Mouse (Mus musculus) heart, adult 2 months (tissue): ENCODE results near the gene Rps27rt. TPM values are rescaled to one million over a fixed set of nuclear protein-coding genes. Genes with fewer than 3 reads are reported as not detected.

ENCODE experiments used
- DNase-seq, 2 experiments: peaks; one replicate each; pipeline ENCODE4 v3.0.0; 2021
- H3K27ac ChIP-seq: fragments of 200-600 bp; 2 replicates; pipeline ENCODE4 v1.8.1; 2022
- H3K27me3 ChIP-seq: fragments of 200-500 bp; 2 replicates; pipeline ENCODE4 v1.6.1; 2012; ENCODE audit warnings: mild to moderate bottlenecking, low read length, inconsistent platforms, mixed read lengths; ENCODE audit not compliant: control insufficient read depth, insufficient read depth
- H3K36me3 ChIP-seq: fragments of 200-500 bp; 2 replicates; pipeline ENCODE4 v1.6.1; 2012; ENCODE audit warnings: low read length, inconsistent platforms; ENCODE audit not compliant: control insufficient read depth, insufficient read depth
- H3K4me1 ChIP-seq: fragments of 200-500 bp; 2 replicates; pipeline ENCODE4 v1.6.1; 2011; ENCODE audit warnings: low read length; ENCODE audit not compliant: control insufficient read depth, insufficient read depth
- H3K4me3 ChIP-seq: fragments of 200-600 bp; 2 replicates; pipeline ENCODE4 v1.8.1; 2022
- H3K79me2 ChIP-seq: fragments of 200-500 bp; replicated peaks from 2 replicates; pipeline ENCODE4 v1.6.1; 2012; ENCODE audit warnings: mild to moderate bottlenecking, inconsistent platforms, low read length, moderate library complexity, mixed read lengths; ENCODE audit not compliant: control insufficient read depth, insufficient read depth
- H3K9ac ChIP-seq: fragments of 200-500 bp; 2 replicates; pipeline ENCODE4 v1.6.1; 2012; ENCODE audit warnings: low read depth, mild to moderate bottlenecking, control low read depth, inconsistent platforms, low read length, mixed read lengths
- CTCF ChIP-seq: fragments of 200-600 bp; IDR thresholded peaks from 2 replicates; pipeline ENCODE4 v1.8.1; 2022; ENCODE audit warnings: antibody characterized with exemption, mild to moderate bottlenecking, moderate library complexity
- EP300 ChIP-seq: fragments of 200-500 bp; IDR thresholded peaks from 2 replicates; pipeline ENCODE4 v1.6.1; 2011; ENCODE audit warnings: low read depth, low read length, control low read depth; ENCODE audit not compliant: insufficient read depth
- POLR2A ChIP-seq: fragments of 200-500 bp; IDR thresholded peaks from 2 replicates; pipeline ENCODE4 v1.6.1; 2011; ENCODE audit warnings: mild to moderate bottlenecking, low read depth, low read length, control low read depth; ENCODE audit not compliant: insufficient read depth
- WGBS: fragments of 180-500 bp; shearing (Covaris S2); methylation state at CpG from one replicate; pipeline ENCODE4 v1.1.7; 2018; 5-methylcytosine and 5-hydroxymethylcytosine counted together
- intact Hi-C: fragments of 180-260 bp; cut with DNase I; formaldehyde crosslinking; loops from one replicate; pipeline ENCODE4 v1.15.1; 2025
- polyA plus RNA-seq: library from polyadenylated mRNA; depleted of rRNA; stranded (reverse); fragments of >200 nt; gene quantifications from 2 replicates; pipeline ENCODE4 v1.2.3, GENCODE M21; 2012; rRNA removed
- total RNA-seq, 2 experiments: library from RNA; stranded (reverse); gene quantifications; 2 replicates each; pipeline ENCODE4 v1.2.3; 2021

Gene Rps27rt
- total and polyA plus RNA-seq, 3 experiments = 14.3 to 32.5 (median 23.0) TPM

DNA sequence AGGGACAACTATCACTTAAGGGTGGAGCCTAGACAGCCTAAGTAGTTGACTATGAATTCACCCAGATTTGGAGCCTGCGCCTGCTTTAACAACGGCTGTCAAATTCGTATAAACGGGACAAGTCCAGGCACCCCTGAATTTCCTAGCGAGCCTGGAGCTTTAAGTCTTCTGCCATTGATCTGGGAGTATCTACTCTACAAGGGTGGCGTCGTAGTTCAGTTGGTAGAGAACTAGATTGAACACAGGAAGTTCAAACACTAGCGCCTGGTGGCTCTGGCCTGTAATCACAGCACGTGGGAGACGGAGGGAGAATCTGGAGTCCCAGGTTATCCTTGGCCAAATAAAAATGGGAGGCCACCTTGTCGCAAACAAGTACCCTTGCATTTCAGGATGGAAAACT lies 48.3 kb downstream of the Rps27rt start:
- no peaks in the 10 kb centered on the region for H3K27me3 ChIP-seq
- H3K36me3 ChIP-seq = no peaks in the 10 kb centered on the region
- WGBS = 52% methylated on average over 11 of the region's 11 CpGs
- no peak overlapping the region for H3K9ac ChIP-seq
- TF ChIP-seq POLR2A = no peak
- TF ChIP-seq CTCF = 0 out of 2 replicates have a peak, but pooled peaks have one; percentile 7
- no peaks in the 10 kb centered on the region for H3K79me2 ChIP-seq
- H3K27ac ChIP-seq = peak overlapping the region; percentile 80
- intact Hi-C loops = loop anchor here (10.0 kb wide), 1 partner anchor 381 kb away; the partner anchor contains the start of gene Stt3b
- peak overlapping the region; percentile 83 for H3K4me3 ChIP-seq
- no peak for DNase-seq
- H3K4me1 ChIP-seq = peaks cover 8% of the 10 kb centered on the region

DNA sequence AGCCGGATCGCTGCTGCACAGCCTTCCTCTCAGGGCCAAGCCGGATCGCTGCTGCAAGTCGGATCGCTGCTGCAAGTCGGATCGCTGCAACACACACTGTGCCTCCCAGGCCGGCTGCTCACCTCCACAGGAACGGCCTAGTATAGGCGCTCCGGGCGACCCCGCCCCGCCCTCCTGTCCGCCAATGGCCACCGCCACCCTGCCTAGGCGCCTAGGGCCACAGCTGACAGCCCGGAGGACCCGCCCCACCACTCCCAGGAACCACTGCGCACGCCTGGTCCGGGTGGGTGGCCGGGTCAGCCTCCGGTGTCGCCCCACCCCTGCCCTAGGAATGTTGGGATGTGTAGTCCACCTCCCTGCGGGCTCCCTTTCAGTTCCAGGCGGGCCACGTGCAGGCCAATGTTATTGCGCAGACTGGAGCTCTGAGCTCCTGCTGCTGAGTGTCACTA lies 48.8 kb downstream of the Rps27rt start, which contains the start of gene Gpd1l:
Gene Gpd1l (minus strand): TSS at position 265 of the 449 bp plus-strand sequence.
- intact Hi-C loops = loop anchor here (1.0 to 10.0 kb wide), 2 partner anchors 45 to 381 kb away; partner anchors contain the start of genes Osbpl10 and Stt3b
- peak within 1 kb of the TSS; percentile 89 for H3K27ac ChIP-seq
- no peaks in the 10 kb centered on the region for H3K36me3 ChIP-seq
- under 1% methylated on average over 30 of the region's 30 CpGs for WGBS
- H3K4me3 ChIP-seq = peak within 1 kb of the TSS; percentile 83
- peaks cover 8% of the 10 kb centered on the region for H3K4me1 ChIP-seq
- H3K27me3 ChIP-seq = no peaks in the 10 kb centered on the region
- TF ChIP-seq POLR2A (peak; percentile 93), CTCF (no peak), EP300 (peak; percentile 56; the same call in 1 of the 2 replicates)
- DNase-seq = peak; percentile 97 to 99
- H3K9ac ChIP-seq = peak within 1 kb of the TSS; percentile 87
- no peaks in the 10 kb centered on the region for H3K79me2 ChIP-seq

- intact Hi-C loops = loop anchor here (1.0 to 10.0 kb wide), 2 partner anchors 45 to 382 kb away; partner anchors contain the start of genes Osbpl10 and Stt3b
- Histone ChIP-seq H3K4me1 (peaks cover 8% of the 10 kb centered on the region), H3K79me2 (no peaks in the 10 kb centered on the region), H3K27me3 (no peaks in the 10 kb centered on the region), H3K4me3 (peak overlapping the region; percentile 83), H3K36me3 (no peaks in the 10 kb centered on the region), H3K9ac (peak overlapping the region; percentile 87), H3K27ac (peak overlapping the region; percentile 89)
- DNase-seq = peak in 1 of 2 experiments; percentile 28
- under 1% methylated on average over 50 of the region's 50 CpGs for WGBS
- TF ChIP-seq POLR2A = no peak
Observed at GRCm38 (mm10) chr9:114933037-114933722, 49.4 kb downstream of the Rps27rt start.

DNA sequence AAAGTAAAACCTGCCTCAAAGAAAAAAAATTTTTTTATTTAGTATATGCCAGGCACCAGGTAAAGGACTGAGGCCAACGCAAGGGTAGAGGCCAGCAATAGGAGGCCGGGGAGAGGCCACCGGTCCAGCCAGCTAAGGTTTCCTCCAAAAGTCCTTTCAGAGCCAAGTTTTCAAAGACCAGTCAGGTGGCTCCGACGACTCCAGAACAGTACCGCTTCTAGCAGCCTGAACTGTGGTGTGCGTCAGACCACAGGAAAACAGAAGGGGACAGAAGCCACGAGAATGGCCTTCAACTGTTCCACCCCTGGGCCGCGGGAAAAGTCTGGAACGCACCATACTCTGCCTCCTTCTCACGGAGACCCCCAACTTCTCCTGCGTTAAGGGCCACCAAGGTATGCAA lies 49.9 kb downstream of the Rps27rt start:
- no peaks in the 10 kb centered on the region for H3K79me2 ChIP-seq
- peaks cover 8% of the 10 kb centered on the region for H3K4me1 ChIP-seq
- TF ChIP-seq CTCF (no peak), POLR2A (no peak), EP300 (no peak)
- H3K9ac ChIP-seq = peak overlapping the region; percentile 87
- peak overlapping the region; percentile 89 for H3K27ac ChIP-seq
- 12% methylated on average over 13 of the region's 13 CpGs for WGBS
- peak overlapping the region; percentile 83 for H3K4me3 ChIP-seq
- no peaks in the 10 kb centered on the region for H3K27me3 ChIP-seq
- no peaks in the 10 kb centered on the region for H3K36me3 ChIP-seq
- intact Hi-C loops = loop anchor here (1.0 to 10.0 kb wide), 2 partner anchors 46 to 382 kb away; partner anchors contain the start of genes Osbpl10 and Stt3b
- peak in 1 of 2 experiments; percentile 10 for DNase-seq

Other genes with a start within 250 kb of the Rps27rt start
- gene Cmtm7, start 200.9 kb downstream of the Rps27rt start, total RNA-seq = 10 to 100 TPM; 11.5 to 12.6 TPM
- gene Cmtm7, start 200.9 kb downstream of the Rps27rt start, polyA plus RNA-seq = 46.6 and 60.2 TPM in 2 replicates
- 10 to 100 TPM; 11.5 to 11.9 TPM for gene Cmtm8, start 138.6 kb downstream of the Rps27rt start, total RNA-seq
- 28.7 and 39.4 TPM in 2 replicates for gene Cmtm8, start 138.6 kb downstream of the Rps27rt start, polyA plus RNA-seq
- 10 to 100 TPM; 36.9 to 42.0 TPM for gene Gpd1l, start 48.8 kb downstream of the Rps27rt start, total RNA-seq
- gene Gpd1l, start 48.8 kb downstream of the Rps27rt start, polyA plus RNA-seq = 33.3 and 59.3 TPM in 2 replicates
- gene Osbpl10, start 4.2 kb downstream of the Rps27rt start, total RNA-seq = 1 to 10 TPM; 2.0 to 3.4 TPM
- 0.88 and 1.4 TPM in 2 replicates for gene Osbpl10, start 4.2 kb downstream of the Rps27rt start, polyA plus RNA-seq